Mouse (Mus musculus) limb, embryonic 12.5 days (tissue): ENCODE data around the gene Pygl. TPM values are rescaled to one million over a fixed set of nuclear protein-coding genes. Genes with fewer than 3 reads are reported as not detected.
A peak's percentile ranks its signal among the peaks of the same experiment; 100 is the strongest.

Source experiments
- ATAC-seq: fragments of 200-750 bp; cut with Nextera tagmentation; 2 replicates; pipeline ENCODE4 v1.8.0; 2017; ENCODE audit warnings: low read depth, moderate TSS enrichment; ENCODE audit not compliant: insufficient number of reproducible peaks, insufficient read depth, low FRiP score, low TSS enrichment
- H3K27ac ChIP-seq: fragments of 300-500 bp; sonication (generic); 2 replicates; pipeline ENCODE4 v1.5.1; 2016; ENCODE audit warnings: mild to moderate bottlenecking, moderate library complexity
- H3K27me3 ChIP-seq: fragments of 300-500 bp; sonication (generic); 2 replicates; pipeline ENCODE4 v1.6.1; 2016; ENCODE audit warnings: mild to moderate bottlenecking, moderate library complexity
- H3K36me3 ChIP-seq: fragments of 300-500 bp; sonication (generic); 2 replicates; pipeline ENCODE4 v1.6.1; 2016; ENCODE audit warnings: mild to moderate bottlenecking, moderate library complexity
- H3K4me1 ChIP-seq: fragments of 300-500 bp; sonication (generic); replicated peaks from 2 replicates; pipeline ENCODE4 v1.6.1; 2016
- H3K4me2 ChIP-seq: fragments of 300-500 bp; sonication (generic); 2 replicates; pipeline ENCODE4 v1.6.1; 2016; ENCODE audit warnings: mild to moderate bottlenecking, moderate library complexity
- H3K4me3 ChIP-seq: fragments of 300-500 bp; sonication (generic); replicated peaks from 2 replicates; pipeline ENCODE4 v1.5.1; 2016; ENCODE audit warnings: mild to moderate bottlenecking
- H3K9ac ChIP-seq: fragments of 300-500 bp; sonication (generic); replicated peaks from 2 replicates; pipeline ENCODE4 v1.6.1; 2016; ENCODE audit warnings: mild to moderate bottlenecking, moderate library complexity
- H3K9me3 ChIP-seq: fragments of 300-500 bp; sonication (generic); 2 replicates; pipeline ENCODE4 v1.6.1; 2016; ENCODE audit warnings: mild to moderate bottlenecking, moderate library complexity
- WGBS: fragments of 180-500 bp; shearing (Covaris S2); methylation state at CpG from one replicate; pipeline ENCODE4 v1.1.7; 2016; 5-methylcytosine and 5-hydroxymethylcytosine counted together
- polyA plus RNA-seq: library from polyadenylated mRNA; unstranded; fragments of >200 nt; fragmentation: Nextera tagmentation; extraction: Ambion mirVana; gene quantifications from 2 replicates; pipeline ENCODE4 v1.2.1, GENCODE M21; 2016

The Pygl gene
- polyA plus RNA-seq, 1 experiment from 2014 or later, result 8.9 TPM

DNA sequence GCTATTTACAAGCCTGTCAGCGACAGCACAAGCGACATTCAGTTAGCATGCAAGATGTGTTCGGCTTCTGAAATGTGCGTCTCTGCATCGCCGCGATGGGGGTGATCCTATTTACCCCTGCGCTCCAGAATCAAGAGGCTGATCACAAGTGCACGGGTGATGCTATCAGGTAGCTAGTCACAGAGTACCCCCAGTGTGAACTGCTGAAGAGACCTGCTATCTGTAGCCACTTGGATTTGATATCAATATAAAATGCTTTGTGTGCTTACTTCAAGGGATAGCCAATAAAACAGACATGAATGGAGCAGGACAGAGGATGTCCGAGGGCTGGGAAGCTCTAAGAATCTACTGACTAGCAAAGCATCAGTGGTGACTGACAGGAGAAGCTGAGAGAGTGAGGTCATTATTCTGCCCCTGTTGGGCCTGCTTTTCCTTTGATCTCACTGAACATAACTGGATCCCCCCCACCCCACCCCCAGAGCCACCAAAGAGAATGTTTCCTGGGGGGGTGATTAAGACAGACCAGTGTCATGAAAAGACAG lies 18.4 kb upstream of the Pygl start:
- WGBS, result 89% methylated on average over 10 of the region's 10 CpGs
- Histone ChIP-seq H3K27ac (no peak overlapping the region), H3K9me3 (no peaks in the 10 kb centered on the region), H3K4me1 (peaks cover 8% of the 10 kb centered on the region), H3K9ac (no peak overlapping the region), H3K27me3 (no peaks in the 10 kb centered on the region; the same call in 1 of the 2 replicates), H3K4me3 (no peak overlapping the region), H3K4me2 (no peak overlapping the region), H3K36me3 (no peaks in the 10 kb centered on the region)
- ATAC-seq, result no peak

- WGBS, result 60% methylated on average over 15 of the region's 15 CpGs
- Histone ChIP-seq H3K9me3 (no peaks in the 10 kb centered on the region), H3K9ac (no peak overlapping the region), H3K4me2 (no peak overlapping the region), H3K27ac (no peak overlapping the region), H3K4me1 (peaks cover 8% of the 10 kb centered on the region), H3K36me3 (no peaks in the 10 kb centered on the region), H3K27me3 (no peaks in the 10 kb centered on the region; the same call in 1 of the 2 replicates), H3K4me3 (no peak overlapping the region)
- ATAC-seq, result no peak
Observed at GRCm38 (mm10) chr12:70247683-70248474, 16.6 kb upstream of the Pygl start.

DNA sequence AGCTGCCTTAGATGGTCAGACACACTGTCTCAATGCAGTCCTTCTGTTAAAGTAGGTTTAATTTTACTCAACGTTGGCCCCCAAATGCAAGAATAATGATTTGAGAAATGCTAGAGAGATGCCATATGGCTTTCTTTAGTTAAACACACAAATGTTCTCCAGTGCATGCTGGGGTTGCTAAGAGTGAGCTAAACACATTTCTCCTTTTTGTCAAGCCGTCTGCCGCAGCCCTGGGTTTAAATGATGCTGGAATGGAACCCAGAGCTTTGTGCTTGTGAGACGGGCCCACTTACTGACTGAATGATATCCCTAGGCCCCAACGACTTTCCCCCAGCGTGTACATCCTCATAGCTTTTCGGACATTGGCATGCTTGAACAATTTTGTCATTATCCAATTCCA lies 11.3 kb upstream of the Pygl start:
- Histone ChIP-seq H3K4me3 (no peak overlapping the region), H3K27ac (no peak overlapping the region), H3K9ac (no peak overlapping the region), H3K27me3 (no peaks in the 10 kb centered on the region), H3K9me3 (no peaks in the 10 kb centered on the region), H3K4me1 (no peaks in the 10 kb centered on the region; the same call in 1 of the 2 replicates), H3K36me3 (no peaks in the 10 kb centered on the region), H3K4me2 (no peak overlapping the region)
- WGBS, result 86% methylated on average over 7 of the region's 7 CpGs
- ATAC-seq, result no peak

GRCm38 (mm10) chr12:70239741-70240140 lies 8.5 kb upstream of the Pygl start:
- H3K4me3 ChIP-seq, result no peak overlapping the region
- no peaks in the 10 kb centered on the region for H3K27me3 ChIP-seq
- no peaks in the 10 kb centered on the region for H3K36me3 ChIP-seq
- 79% methylated on average over 5 of the region's 5 CpGs for WGBS
- H3K9me3 ChIP-seq, result no peaks in the 10 kb centered on the region
- H3K4me2 ChIP-seq, result no peak overlapping the region
- no peak overlapping the region for H3K9ac ChIP-seq
- no peak overlapping the region for H3K27ac ChIP-seq
- ATAC-seq, result no peak
- no peaks in the 10 kb centered on the region for H3K4me1 ChIP-seq

DNA sequence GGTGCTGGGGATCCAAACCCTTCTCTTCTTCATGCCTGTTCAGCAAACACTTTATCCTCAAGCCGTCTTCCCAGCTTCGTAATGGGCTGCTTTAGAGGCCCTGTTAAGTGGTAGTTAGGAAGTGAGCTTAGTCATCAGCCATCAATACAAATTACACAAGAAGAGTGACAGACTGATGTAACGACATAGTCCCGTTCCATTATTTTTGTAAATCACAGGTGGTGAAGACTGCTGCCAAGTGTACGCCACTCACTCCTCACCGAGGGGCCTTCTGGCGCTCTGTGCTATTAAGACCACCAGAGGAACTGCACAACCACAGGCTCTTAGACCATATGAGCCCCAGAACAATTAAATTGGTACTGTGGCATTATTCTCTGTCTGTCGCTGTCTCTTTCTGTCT lies 7.3 kb upstream of the Pygl start:
- 48% methylated on average over 8 of the region's 8 CpGs for WGBS
- H3K36me3 ChIP-seq, result no peaks in the 10 kb centered on the region
- no peaks in the 10 kb centered on the region for H3K27me3 ChIP-seq
- H3K9me3 ChIP-seq, result no peaks in the 10 kb centered on the region
- H3K4me2 ChIP-seq, result no peak overlapping the region
- no peak overlapping the region for H3K27ac ChIP-seq
- no peak overlapping the region for H3K9ac ChIP-seq
- H3K4me1 ChIP-seq, result no peaks in the 10 kb centered on the region
- H3K4me3 ChIP-seq, result no peak overlapping the region
- no peak for ATAC-seq

DNA sequence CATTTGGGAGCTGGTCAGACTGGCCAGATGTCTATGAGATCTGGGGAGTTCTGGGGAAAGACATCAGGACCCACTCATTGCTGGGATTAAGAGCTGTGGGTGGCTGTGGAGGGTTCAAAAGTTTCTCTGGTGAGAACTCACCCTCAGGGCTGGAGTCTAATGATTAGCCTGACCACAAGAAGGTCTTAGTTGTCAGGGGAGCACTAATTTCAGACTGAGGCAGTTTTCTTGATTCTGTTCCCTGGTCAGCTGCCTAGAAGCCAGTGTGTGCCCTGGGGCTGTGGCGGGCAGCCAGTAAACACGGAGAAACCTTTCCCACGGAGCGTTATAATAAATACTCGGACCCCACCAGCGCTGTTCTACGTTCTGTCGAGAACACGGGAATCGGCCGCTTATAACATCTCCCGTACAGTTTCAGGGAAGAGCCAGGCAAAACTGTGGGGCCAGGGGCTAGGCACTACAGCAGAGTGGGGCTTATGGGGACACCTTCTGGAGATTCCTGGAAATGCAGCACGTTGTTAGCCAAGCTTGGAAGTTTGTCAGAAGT lies 3.7 kb upstream of the Pygl start:
- Histone ChIP-seq H3K36me3 (no peaks in the 10 kb centered on the region), H3K4me1 (no peaks in the 10 kb centered on the region), H3K9ac (peak overlapping the region; percentile 46; the same call in 1 of the 2 replicates), H3K4me2 (peak overlapping the region; percentile 65), H3K9me3 (no peaks in the 10 kb centered on the region), H3K27ac (no peak overlapping the region), H3K27me3 (no peaks in the 10 kb centered on the region), H3K4me3 (peak overlapping the region; percentile 31)
- peak; percentile 87; the same call in 1 of the 2 replicates for ATAC-seq
- 7% methylated on average over 13 of the region's 13 CpGs for WGBS

GRCm38 (mm10) chr12:70234411-70234810 lies 3.1 kb upstream of the Pygl start:
- Histone ChIP-seq H3K27ac (no peak overlapping the region), H3K4me2 (no peak overlapping the region), H3K9me3 (no peaks in the 10 kb centered on the region), H3K36me3 (no peaks in the 10 kb centered on the region), H3K27me3 (no peaks in the 10 kb centered on the region), H3K4me3 (no peak overlapping the region), H3K9ac (no peak overlapping the region), H3K4me1 (no peaks in the 10 kb centered on the region)
- 26% methylated on average over 6 of the region's 6 CpGs for WGBS
- no peak for ATAC-seq

- H3K36me3 ChIP-seq, result no peaks in the 10 kb centered on the region
- no peak overlapping the region for H3K4me3 ChIP-seq
- no peak for ATAC-seq
- no peak overlapping the region for H3K9ac ChIP-seq
- no peaks in the 10 kb centered on the region for H3K9me3 ChIP-seq
- no peak overlapping the region for H3K27ac ChIP-seq
- H3K4me2 ChIP-seq, result no peak overlapping the region
- no peaks in the 10 kb centered on the region for H3K27me3 ChIP-seq
- WGBS, result 87% methylated on average over 6 of the region's 6 CpGs
- no peaks in the 10 kb centered on the region for H3K4me1 ChIP-seq
Observed at GRCm38 (mm10) chr12:70233637-70234315, 2.5 kb upstream of the Pygl start.

DNA sequence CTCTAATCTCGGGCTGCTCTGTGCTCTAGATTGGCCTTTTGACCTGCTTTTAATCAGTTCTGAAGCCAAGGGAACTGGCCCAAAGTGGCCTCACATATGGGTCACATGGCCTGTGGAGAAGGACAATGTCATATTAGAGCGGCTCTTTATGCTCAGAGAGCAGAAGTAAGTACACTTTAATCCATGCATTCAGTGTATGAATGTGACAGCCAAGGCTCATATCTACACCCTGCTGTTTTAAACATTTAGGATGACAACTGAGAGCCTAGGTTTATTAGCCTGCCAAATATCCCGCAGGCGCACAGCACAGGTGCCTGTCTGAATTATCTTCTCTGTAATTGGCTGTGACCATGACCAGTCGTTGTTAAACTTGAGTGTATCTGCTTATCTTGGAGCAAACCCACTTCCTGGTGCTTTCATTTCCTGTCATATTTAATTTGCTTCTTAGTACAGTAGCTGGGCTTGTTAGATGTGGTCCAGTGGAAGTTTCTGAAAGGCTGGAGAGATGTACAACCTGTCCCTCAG lies 794 bp upstream of the Pygl start:
- Histone ChIP-seq H3K4me2 (no peak overlapping the region), H3K9me3 (no peaks in the 10 kb centered on the region), H3K4me3 (no peak overlapping the region), H3K4me1 (peaks cover 5% of the 10 kb centered on the region; the same call in 1 of the 2 replicates), H3K27ac (no peak overlapping the region), H3K9ac (no peak overlapping the region), H3K27me3 (no peaks in the 10 kb centered on the region), H3K36me3 (no peaks in the 10 kb centered on the region)
- ATAC-seq, result no peak
- 45% methylated on average over 5 of the region's 5 CpGs for WGBS

DNA sequence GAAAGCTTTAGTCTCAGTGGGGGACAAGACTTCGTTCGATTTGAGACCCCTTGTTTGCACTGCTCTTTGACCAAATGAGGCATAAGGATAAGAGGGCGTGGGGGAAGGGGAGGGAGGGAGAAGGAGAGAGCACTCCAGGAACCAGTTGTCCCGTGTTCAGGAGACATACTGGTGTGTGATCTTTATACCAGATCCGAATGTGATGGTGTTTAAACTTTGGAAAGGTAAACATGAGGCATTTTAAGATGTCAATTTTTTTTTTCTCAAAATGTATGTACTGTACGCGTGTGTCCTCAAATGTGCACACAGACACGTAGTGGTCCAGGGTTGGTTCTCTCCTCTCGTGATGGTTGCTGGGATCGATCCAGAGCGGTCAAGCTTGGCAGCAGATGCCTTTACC lies 3.1 kb downstream of the Pygl start:
- 62% methylated on average over 11 of the region's 11 CpGs for WGBS
- Histone ChIP-seq H3K9ac (no peak overlapping the region), H3K4me3 (peak overlapping the region; percentile 46; the same call in 1 of the 2 replicates), H3K27ac (no peak overlapping the region), H3K4me1 (peaks cover 12% of the 10 kb centered on the region; the same call in 1 of the 2 replicates), H3K4me2 (peak overlapping the region; percentile 90), H3K36me3 (no peaks in the 10 kb centered on the region), H3K9me3 (no peaks in the 10 kb centered on the region), H3K27me3 (peaks cover 5% of the 10 kb centered on the region)
- no peak for ATAC-seq
